Mouse (Mus musculus) limb, embryonic 14.5 days (tissue): Measurements from ENCODE around the gene Dnajb4. TPM values are rescaled to one million over a fixed set of nuclear protein-coding genes. Genes with fewer than 3 reads are reported as not detected.

ENCODE experiments used
- ATAC-seq: fragments of 200-750 bp; cut with Nextera tagmentation; 2 replicates; pipeline ENCODE4 v1.8.0; 2017; ENCODE audit warnings: low read depth, moderate number of reproducible peaks, moderate TSS enrichment; ENCODE audit not compliant: low FRiP score
- DNase-seq: peaks from one replicate; pipeline ENCODE4 v3.0.0-alpha.2; 2015; ENCODE audit warnings: low spot score
- H3K27ac ChIP-seq: fragments of 300-500 bp; sonication (generic); replicated peaks from 2 replicates; pipeline ENCODE4 v1.5.1; 2014; ENCODE audit warnings: low read depth, mild to moderate bottlenecking, low read length, moderate library complexity, mixed read lengths
- H3K27me3 ChIP-seq: fragments of 300-500 bp; sonication (generic); 2 replicates; pipeline ENCODE4 v1.6.1; 2014; ENCODE audit warnings: low read length, mixed read lengths; ENCODE audit not compliant: control insufficient read depth, insufficient read depth
- H3K36me3 ChIP-seq: fragments of 300-500 bp; sonication (generic); 2 replicates; pipeline ENCODE4 v1.6.1; 2014; ENCODE audit warnings: mild to moderate bottlenecking, low read length, moderate library complexity, mixed read lengths; ENCODE audit not compliant: control insufficient read depth, insufficient read depth
- H3K4me1 ChIP-seq: fragments of 300-500 bp; sonication (generic); 2 replicates; pipeline ENCODE4 v1.6.1; 2014; ENCODE audit warnings: antibody characterized with exemption, low read length, mixed read lengths; ENCODE audit not compliant: control insufficient read depth, insufficient read depth
- H3K4me2 ChIP-seq: fragments of 300-500 bp; sonication (generic); replicated peaks from 2 replicates; pipeline ENCODE4 v1.6.1; 2014; ENCODE audit warnings: low read depth, mild to moderate bottlenecking, low read length, moderate library complexity; ENCODE audit not compliant: severe bottlenecking
- H3K4me3 ChIP-seq: fragments of 300-500 bp; sonication (generic); replicated peaks from 2 replicates; pipeline ENCODE4 v1.5.1; 2014; ENCODE audit warnings: low read length
- H3K9ac ChIP-seq: fragments of 300-500 bp; sonication (generic); 2 replicates; pipeline ENCODE4 v1.6.1; 2014; ENCODE audit warnings: mild to moderate bottlenecking, low read depth, low read length, moderate library complexity; ENCODE audit not compliant: severe bottlenecking
- H3K9me3 ChIP-seq: fragments of 300-500 bp; sonication (generic); 2 replicates; pipeline ENCODE4 v1.6.1; 2016; ENCODE audit warnings: low read length; ENCODE audit not compliant: control insufficient read depth
- POLR2A ChIP-seq: fragments of 200-500 bp; IDR thresholded peaks from 2 replicates; pipeline ENCODE4 v1.8.0; 2012; ENCODE audit warnings: inconsistent platforms, mild to moderate bottlenecking, moderate library complexity, borderline replicate concordance; ENCODE audit not compliant: insufficient read depth, insufficient read length; ENCODE audit errors: extremely low read depth
- WGBS: fragments of 180-500 bp; shearing (Covaris S2); extraction: QIAGEN DNeasy Blood & Tissue Kit; methylation state at CpG from one replicate; pipeline ENCODE4 v1.1.7; 2014; 5-methylcytosine and 5-hydroxymethylcytosine counted together
- polyA plus RNA-seq, 2 experiments: library from polyadenylated mRNA; depleted of rRNA in 1 of 2; stranded (reverse) in 1 of 2; unstranded in 1 of 2; fragments of >200 nt; fragmentation: Nextera tagmentation in 1 of 2; extraction: Ambion mirVana in 1 of 2; gene quantifications; 2 replicates each; pipeline versions ENCODE4 v1.2.1 to v1.2.3; 2012 to 2014

Gene Dnajb4
- polyA plus RNA-seq, 2 experiments = 19.2 to 31.6 TPM

DNA sequence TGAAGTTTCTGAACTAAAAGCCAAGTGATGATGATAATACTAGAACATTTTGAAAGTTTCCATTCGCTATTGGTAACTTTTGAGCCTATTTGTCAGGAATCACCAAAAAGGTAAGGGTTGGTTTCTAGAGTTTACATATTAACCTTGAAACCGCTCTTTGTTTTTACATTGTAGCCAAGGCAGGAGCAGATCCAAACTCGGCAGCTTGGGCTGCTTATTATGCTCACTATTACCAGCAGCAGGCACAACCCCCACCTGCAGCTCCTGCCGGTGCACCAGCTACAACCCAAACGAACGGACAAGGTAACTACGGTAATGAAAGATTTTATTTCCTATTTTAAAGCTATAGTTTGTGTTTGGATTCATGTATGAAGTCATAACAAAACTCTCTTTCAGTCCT, 15.8 kb upstream of the Dnajb4 start:
- Histone ChIP-seq H3K36me3 (peaks cover 92% of the 10 kb centered on the region), H3K4me3 (no peak overlapping the region), H3K27ac (no peak overlapping the region), H3K9me3 (no peaks in the 10 kb centered on the region), H3K4me1 (no peaks in the 10 kb centered on the region), H3K9ac (no peak overlapping the region), H3K4me2 (no peak overlapping the region), H3K27me3 (no peaks in the 10 kb centered on the region)
- ATAC-seq (no peak), DNase-seq (no peak)
- TF ChIP-seq POLR2A = no peak
- 87% methylated on average over 7 of the region's 7 CpGs for WGBS

DNA sequence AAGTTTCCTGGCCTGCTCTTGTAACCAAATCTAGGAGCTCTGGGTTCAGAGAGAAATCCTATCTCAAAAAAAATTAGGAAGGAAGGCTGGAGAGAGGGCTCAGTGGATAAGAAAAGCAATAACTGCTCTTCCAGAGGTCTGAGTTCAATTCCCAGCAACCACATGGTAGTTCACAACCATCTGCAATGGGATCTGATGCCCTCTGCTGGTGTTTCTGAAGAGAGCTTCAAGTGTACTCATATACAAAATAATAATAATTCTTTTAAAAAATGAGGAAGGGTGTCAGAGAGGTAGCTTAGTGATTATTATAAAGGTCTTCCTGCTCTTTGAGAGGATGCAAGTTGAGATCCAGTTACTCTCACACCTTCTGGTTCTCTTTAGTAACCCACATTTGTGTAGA, 14.8 kb upstream of the Dnajb4 start:
- TF ChIP-seq POLR2A = no peak
- no peak overlapping the region for H3K4me2 ChIP-seq
- H3K36me3 ChIP-seq = peaks cover 92% of the 10 kb centered on the region
- no peak overlapping the region for H3K9ac ChIP-seq
- H3K27me3 ChIP-seq = no peaks in the 10 kb centered on the region
- no peak overlapping the region for H3K27ac ChIP-seq
- no peak for ATAC-seq
- no peak for DNase-seq
- no peak overlapping the region for H3K4me3 ChIP-seq
- H3K4me1 ChIP-seq = no peaks in the 10 kb centered on the region
- no peaks in the 10 kb centered on the region for H3K9me3 ChIP-seq

DNA sequence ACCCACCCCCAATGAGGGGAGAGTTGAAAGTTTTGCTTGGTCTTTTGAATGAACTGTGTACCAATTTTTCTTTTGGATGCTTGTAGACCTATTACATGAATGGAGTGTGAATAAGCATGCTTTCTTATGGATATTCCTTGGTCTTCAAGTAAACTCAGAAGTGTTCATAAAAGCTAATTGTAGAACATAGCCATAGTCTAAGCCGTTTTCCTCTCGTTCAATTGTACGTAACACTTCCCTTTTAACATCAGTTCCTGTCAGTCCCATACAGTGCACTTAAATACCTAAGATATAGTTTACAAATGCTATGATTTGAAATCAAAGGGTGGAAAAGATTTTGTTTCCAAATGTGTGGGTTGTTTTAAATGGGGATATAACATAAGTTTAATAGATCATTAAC, 3.3 kb upstream of the Dnajb4 start:
- Histone ChIP-seq H3K9me3 (no peaks in the 10 kb centered on the region), H3K27ac (no peak overlapping the region), H3K4me1 (peaks cover 23% of the 10 kb centered on the region), H3K4me2 (peak overlapping the region; percentile 70), H3K27me3 (no peaks in the 10 kb centered on the region), H3K9ac (peak overlapping the region; percentile 21; the same call in 1 of the 2 replicates), H3K36me3 (peaks cover 42% of the 10 kb centered on the region), H3K4me3 (peak overlapping the region; percentile 98)
- ATAC-seq (no peak), DNase-seq (no peak)
- no peak for TF ChIP-seq POLR2A
- WGBS = 40% methylated on average over 3 of the region's 3 CpGs

DNA sequence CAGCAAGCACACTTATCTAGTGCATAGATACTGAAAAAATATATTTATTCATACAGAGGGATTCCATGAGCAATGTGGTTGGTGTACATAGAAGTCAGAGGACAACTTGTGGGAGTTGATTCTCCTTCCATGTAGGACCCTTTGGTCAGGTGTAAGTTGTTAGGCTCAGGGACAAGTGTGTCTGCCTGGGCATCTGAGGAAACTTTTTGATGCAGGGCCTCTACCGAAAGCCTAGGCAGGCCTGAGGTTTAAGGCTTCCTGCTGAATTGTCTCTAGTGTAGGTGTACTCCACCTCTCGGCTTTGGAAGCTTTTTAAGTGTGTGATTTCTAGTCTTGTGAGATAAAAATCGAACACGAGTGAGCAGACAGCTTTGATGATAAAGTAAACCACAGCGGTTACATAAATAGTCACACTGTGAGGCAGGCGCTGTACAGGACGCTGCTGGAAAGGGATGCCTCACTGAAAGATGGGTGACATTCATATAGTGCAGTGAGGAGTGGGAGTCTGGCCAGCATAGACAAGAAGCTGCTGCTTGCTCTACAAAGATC, 1.7 kb upstream of the Dnajb4 start:
- H3K27me3 ChIP-seq = no peaks in the 10 kb centered on the region
- DNase-seq = no peak
- peaks cover 23% of the 10 kb centered on the region for H3K4me1 ChIP-seq
- H3K9me3 ChIP-seq = no peaks in the 10 kb centered on the region
- H3K4me2 ChIP-seq = peak overlapping the region; percentile 70
- WGBS = 29% methylated on average over 7 of the region's 7 CpGs
- ATAC-seq = no peak
- H3K36me3 ChIP-seq = peaks cover 26% of the 10 kb centered on the region
- peak overlapping the region; percentile 98 for H3K4me3 ChIP-seq
- peak overlapping the region; percentile 99; the same call in 1 of the 2 replicates for H3K27ac ChIP-seq
- peak overlapping the region; percentile 100 for H3K9ac ChIP-seq
- no peak for TF ChIP-seq POLR2A

DNA sequence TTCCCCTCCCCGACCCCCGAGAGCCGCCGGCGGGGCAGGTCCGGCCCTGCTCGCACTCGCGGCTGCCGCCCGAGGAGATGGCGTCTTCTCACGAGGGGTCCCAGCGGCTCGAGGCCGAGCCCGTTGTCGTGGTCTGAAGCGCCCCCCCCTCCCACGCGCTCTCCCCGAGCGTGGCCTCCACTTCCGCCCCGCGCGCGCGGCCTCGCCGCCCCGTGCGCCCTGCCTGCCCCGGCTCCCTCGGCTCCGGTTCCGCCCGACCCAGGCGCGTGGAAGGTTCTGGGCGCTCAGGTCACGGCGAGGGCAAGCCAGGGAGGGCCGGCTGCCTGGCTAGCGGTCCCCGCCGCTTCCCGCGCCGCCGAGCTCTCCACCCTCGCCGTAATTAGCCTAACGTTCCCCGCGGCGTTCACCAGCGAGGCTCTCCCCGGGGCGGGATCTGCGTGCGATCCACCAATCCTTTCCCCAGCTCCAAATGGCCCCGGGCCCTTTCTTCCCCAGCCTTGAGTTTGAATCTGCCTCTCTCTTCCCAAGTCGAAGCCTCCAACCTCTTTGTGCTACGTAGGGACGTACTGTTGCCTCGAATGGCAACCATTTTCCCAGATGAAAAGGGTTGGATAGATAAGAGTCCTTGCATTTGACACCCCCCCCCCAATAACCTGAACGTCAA, 758 bp upstream of the Dnajb4 start:
- 5% methylated on average over 37 of the region's 68 CpGs for WGBS
- no peak for TF ChIP-seq POLR2A
- ATAC-seq (peak; percentile 67), DNase-seq (peak; percentile 52)
- H3K36me3 ChIP-seq = peaks cover 17% of the 10 kb centered on the region
- peak overlapping the region; percentile 70 for H3K4me2 ChIP-seq
- H3K27me3 ChIP-seq = no peaks in the 10 kb centered on the region
- H3K4me1 ChIP-seq = peaks cover 23% of the 10 kb centered on the region
- peak overlapping the region; percentile 98 for H3K4me3 ChIP-seq
- no peaks in the 10 kb centered on the region for H3K9me3 ChIP-seq
- peak overlapping the region; percentile 100 for H3K9ac ChIP-seq
- peak overlapping the region; percentile 99 for H3K27ac ChIP-seq
